Mouse (Mus musculus) stomach, embryonic 14.5 days (tissue): ENCODE results near the gene Gja5. TPM values are rescaled to one million over a fixed set of nuclear protein-coding genes. Genes with fewer than 3 reads are reported as not detected.

Experiments used
- ATAC-seq: fragments of 200-750 bp; cut with Nextera tagmentation; 2 replicates; pipeline ENCODE4 v1.8.0; 2017; ENCODE audit warnings: low read depth, moderate TSS enrichment; ENCODE audit not compliant: insufficient number of reproducible peaks, insufficient read depth, low FRiP score
- H3K27ac ChIP-seq: fragments of 300-500 bp; sonication (generic); 2 replicates; pipeline ENCODE4 v1.5.1; 2014; ENCODE audit warnings: mild to moderate bottlenecking, low read length, moderate library complexity, mixed read lengths
- H3K27me3 ChIP-seq: fragments of 300-500 bp; sonication (generic); 2 replicates; pipeline ENCODE4 v1.6.1; 2014; ENCODE audit warnings: low read length, control low read depth, mixed read lengths; ENCODE audit not compliant: control insufficient read depth, insufficient read depth
- H3K36me3 ChIP-seq: fragments of 300-500 bp; sonication (generic); 2 replicates; pipeline ENCODE4 v1.6.1; 2014; ENCODE audit warnings: mild to moderate bottlenecking, control low read depth, low read length, moderate library complexity, mixed read lengths; ENCODE audit not compliant: control insufficient read depth, insufficient read depth
- H3K4me1 ChIP-seq: fragments of 300-500 bp; sonication (generic); 2 replicates; pipeline ENCODE4 v1.6.1; 2014; ENCODE audit warnings: low read length, control low read depth, mixed read lengths; ENCODE audit not compliant: control insufficient read depth, insufficient read depth
- H3K4me2 ChIP-seq: fragments of 300-500 bp; sonication (generic); replicated peaks from 2 replicates; pipeline ENCODE4 v1.6.1; 2014; ENCODE audit warnings: low read depth, low read length, control low read depth
- H3K4me3 ChIP-seq: fragments of 300-500 bp; sonication (generic); 2 replicates; pipeline ENCODE4 v1.5.1; 2014; ENCODE audit warnings: low read depth, low read length, control low read depth
- H3K9ac ChIP-seq: fragments of 300-500 bp; sonication (generic); replicated peaks from 2 replicates; pipeline ENCODE4 v1.6.1; 2014; ENCODE audit warnings: low read depth, mild to moderate bottlenecking, control low read depth, low read length, moderate library complexity, mixed read lengths
- H3K9me3 ChIP-seq: fragments of 300-500 bp; sonication (generic); 2 replicates; pipeline ENCODE4 v1.6.1; 2016; ENCODE audit warnings: low read depth, low read length, control low read depth; ENCODE audit not compliant: control insufficient read depth
- WGBS: fragments of 180-500 bp; shearing (Covaris S2); extraction: QIAGEN DNeasy Blood & Tissue Kit; methylation state at CpG from one replicate; pipeline ENCODE4 v1.1.7; 2014; 5-methylcytosine and 5-hydroxymethylcytosine counted together
- polyA plus RNA-seq: library from polyadenylated mRNA; unstranded; fragments of >200 nt; fragmentation: Nextera tagmentation; extraction: Ambion mirVana; gene quantifications from 2 replicates; pipeline ENCODE4 v1.2.1, GENCODE M21; 2014

Gene Gja5
- polyA plus RNA-seq, 1 experiment from 2014 or later: 5.1 TPM

DNA sequence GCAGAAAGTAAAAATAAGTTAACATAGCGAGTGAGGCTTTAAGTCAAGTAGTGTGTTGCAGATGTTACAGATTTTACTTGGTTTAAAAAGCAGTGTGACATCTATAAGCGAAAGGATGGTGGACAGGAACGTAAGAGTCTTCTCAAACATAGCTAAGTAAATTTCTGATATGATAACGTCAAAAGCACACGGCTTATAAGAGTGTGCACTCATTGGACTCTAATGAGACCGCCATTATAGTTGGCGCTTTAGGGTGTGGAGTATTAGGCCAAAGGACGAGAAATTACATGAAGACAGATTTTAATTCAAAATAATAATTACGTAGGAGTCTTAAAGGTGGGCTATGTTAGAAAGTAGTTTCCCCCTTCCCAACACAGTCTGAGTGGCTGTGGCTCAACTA, 1.1 kb downstream of the Gja5 start:
- 0 out of 2 replicates have a peak, but pooled peaks cover 4% of the 10 kb centered on the region for H3K4me1 ChIP-seq
- 45% methylated on average over 9 of the region's 9 CpGs for WGBS
- H3K36me3 ChIP-seq: no peaks in the 10 kb centered on the region
- H3K9me3 ChIP-seq: no peaks in the 10 kb centered on the region
- H3K9ac ChIP-seq: peak overlapping the region; percentile 79
- no peak for ATAC-seq
- no peak overlapping the region for H3K27ac ChIP-seq
- H3K4me3 ChIP-seq: peak overlapping the region; percentile 100
- no peaks in the 10 kb centered on the region for H3K27me3 ChIP-seq
- peak overlapping the region; percentile 76 for H3K4me2 ChIP-seq

DNA sequence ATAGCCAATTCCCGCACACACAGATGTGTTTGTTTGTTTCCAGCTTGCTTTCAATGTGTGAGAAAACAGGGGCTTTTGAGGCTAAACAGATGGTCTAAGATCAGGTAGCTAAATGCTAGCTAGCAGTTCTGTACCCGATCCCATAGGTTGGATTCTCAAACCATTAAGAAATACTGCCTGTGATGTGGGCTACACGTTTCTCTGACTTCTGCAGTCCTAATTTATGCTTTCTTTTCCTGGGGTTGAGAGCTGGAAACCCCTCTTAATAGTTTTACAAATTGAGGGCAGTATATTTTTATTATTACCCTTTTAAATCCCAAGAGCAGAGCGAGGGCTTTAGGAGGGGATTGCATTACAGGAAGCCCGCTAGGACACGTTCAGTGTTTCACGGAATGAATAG, 16.5 kb downstream of the Gja5 start:
- no peak overlapping the region for H3K4me2 ChIP-seq
- H3K27ac ChIP-seq: no peak overlapping the region
- H3K4me1 ChIP-seq: no peaks in the 10 kb centered on the region
- WGBS: 68% methylated on average over 7 of the region's 7 CpGs
- H3K9me3 ChIP-seq: no peaks in the 10 kb centered on the region
- no peak for ATAC-seq
- no peak overlapping the region for H3K4me3 ChIP-seq
- no peaks in the 10 kb centered on the region for H3K36me3 ChIP-seq
- H3K9ac ChIP-seq: no peak overlapping the region
- no peaks in the 10 kb centered on the region for H3K27me3 ChIP-seq

DNA sequence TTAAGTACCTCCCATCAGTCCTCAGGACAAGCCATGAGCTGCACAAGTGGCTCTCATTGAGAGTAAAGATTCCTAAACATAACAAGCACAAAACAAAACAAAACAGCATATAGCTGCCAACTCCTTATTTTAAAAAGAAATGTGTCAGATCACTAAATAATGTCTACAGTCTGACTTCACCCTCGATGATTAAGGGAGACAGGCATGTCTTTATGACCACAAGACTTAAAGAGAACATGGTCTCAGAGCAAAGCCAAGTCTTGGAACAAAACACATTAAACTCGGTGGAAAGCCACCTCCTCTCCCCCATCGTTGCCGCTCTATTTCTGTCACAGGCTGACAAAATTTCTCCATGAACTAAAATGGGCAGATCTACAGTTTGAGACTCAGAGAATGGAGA, 20.1 kb downstream of the Gja5 start:
- Histone ChIP-seq H3K4me2 (no peak overlapping the region), H3K4me1 (no peaks in the 10 kb centered on the region), H3K27ac (no peak overlapping the region), H3K36me3 (no peaks in the 10 kb centered on the region), H3K27me3 (no peaks in the 10 kb centered on the region), H3K9ac (no peak overlapping the region), H3K9me3 (no peaks in the 10 kb centered on the region), H3K4me3 (no peak overlapping the region)
- no peak for ATAC-seq
- WGBS: 81% methylated on average over 4 of the region's 4 CpGs

DNA sequence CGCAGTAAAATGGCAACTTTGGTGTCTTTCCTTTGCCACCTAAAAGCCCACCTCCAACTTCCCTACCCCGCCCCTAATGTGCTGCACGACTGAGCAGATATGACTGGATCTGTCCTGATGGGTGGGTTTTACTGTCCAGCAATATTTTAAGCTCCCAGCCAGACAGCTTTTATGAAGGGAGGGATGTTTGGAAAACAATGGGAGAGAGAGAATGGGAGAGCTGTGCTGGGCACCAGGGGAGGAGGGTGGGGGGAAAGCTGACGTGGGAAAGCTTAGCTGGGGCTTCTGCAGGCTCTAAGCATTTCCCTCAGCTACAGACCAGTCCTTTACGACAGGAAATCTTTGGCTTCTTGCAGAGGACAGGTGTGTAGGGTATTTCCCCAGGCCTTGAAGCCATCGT, 21.4 kb downstream of the Gja5 start, which contains the start of gene Gja8:
TSS of gene Gja8 (minus strand) at position 101 of the 400 bp plus-strand sequence.
- WGBS: 66% methylated on average over 6 of the region's 6 CpGs
- Histone ChIP-seq H3K4me1 (no peaks in the 10 kb centered on the region), H3K36me3 (no peaks in the 10 kb centered on the region), H3K9ac (no peak within 1 kb of the TSS), H3K4me2 (no peak within 1 kb of the TSS), H3K4me3 (no peak within 1 kb of the TSS), H3K27me3 (no peaks in the 10 kb centered on the region), H3K27ac (no peak within 1 kb of the TSS), H3K9me3 (no peaks in the 10 kb centered on the region)
- no peak for ATAC-seq

DNA sequence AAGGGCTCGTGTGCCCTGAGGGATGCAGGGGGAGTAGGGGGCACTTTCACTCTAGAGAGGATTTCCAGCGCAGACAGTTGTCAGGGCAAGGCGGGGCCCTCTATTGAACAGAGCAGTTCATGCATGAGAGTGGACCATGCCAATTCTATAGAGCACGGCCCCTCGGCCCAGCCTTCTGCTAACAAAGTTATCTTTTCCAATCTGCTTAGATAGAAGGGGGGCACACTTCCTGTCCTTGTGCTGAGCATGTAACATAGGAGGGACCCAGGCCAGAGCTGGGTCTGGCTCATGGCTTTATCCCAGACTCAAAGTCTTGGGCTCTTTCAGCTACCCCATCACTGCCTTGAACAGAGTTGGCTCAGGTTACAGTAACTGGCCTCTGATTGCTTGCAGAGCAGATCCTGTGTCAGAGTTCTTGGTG, 26.8 kb downstream of the Gja5 start:
- WGBS: 41% methylated on average over 5 of the region's 5 CpGs
- Histone ChIP-seq H3K4me1 (no peaks in the 10 kb centered on the region), H3K4me2 (no peak overlapping the region), H3K4me3 (no peak overlapping the region), H3K36me3 (no peaks in the 10 kb centered on the region), H3K27me3 (no peaks in the 10 kb centered on the region), H3K9ac (no peak overlapping the region), H3K9me3 (no peaks in the 10 kb centered on the region), H3K27ac (no peak overlapping the region)
- no peak for ATAC-seq

DNA sequence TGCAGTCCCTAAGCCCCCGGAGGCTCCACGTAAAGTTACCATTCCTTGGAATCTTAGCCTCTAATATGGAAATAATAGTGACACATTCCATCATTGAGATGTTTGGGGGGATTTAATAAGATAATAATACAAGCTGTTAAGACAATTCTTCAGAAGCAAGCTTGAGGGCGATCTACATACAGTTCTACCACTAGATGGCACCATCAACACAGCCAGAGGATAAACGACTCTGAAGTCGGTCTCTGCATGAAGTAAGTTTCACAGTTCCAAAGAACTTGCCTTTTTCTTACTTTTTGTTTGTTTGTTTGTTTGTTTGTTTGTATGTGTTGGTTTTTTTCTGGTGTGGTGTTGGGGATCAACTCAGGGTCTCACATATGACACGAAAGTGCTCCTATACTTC, 31.7 kb downstream of the Gja5 start:
- H3K27me3 ChIP-seq: no peaks in the 10 kb centered on the region
- no peaks in the 10 kb centered on the region for H3K9me3 ChIP-seq
- ATAC-seq: no peak
- 9% methylated on average over 6 of the region's 6 CpGs for WGBS
- no peaks in the 10 kb centered on the region for H3K4me1 ChIP-seq
- H3K4me2 ChIP-seq: no peak overlapping the region
- H3K27ac ChIP-seq: no peak overlapping the region
- no peak overlapping the region for H3K4me3 ChIP-seq
- H3K36me3 ChIP-seq: no peaks in the 10 kb centered on the region
- no peak overlapping the region for H3K9ac ChIP-seq

DNA sequence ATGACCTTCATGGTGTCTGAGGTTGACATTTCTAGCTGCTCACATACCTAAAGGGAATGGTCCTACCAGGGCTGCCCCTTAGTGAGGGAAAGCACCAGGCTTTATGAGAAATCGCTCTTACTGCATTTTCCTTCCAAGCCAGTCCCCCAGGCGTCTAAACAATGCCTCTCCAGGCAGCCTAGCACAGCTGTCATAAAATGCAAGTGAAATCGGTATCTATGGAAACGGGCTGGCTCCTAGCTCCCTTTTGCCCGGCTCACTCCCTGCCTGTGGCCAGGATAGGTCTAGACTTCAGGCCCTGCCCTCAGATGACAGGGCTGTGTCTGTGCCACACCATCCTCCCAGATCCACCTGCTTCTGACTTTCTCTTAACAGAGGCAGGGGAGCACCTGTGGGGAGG, 33.1 kb downstream of the Gja5 start:
- H3K27me3 ChIP-seq: no peaks in the 10 kb centered on the region
- no peak overlapping the region for H3K27ac ChIP-seq
- no peaks in the 10 kb centered on the region for H3K4me1 ChIP-seq
- 0 out of 2 replicates have a peak, but pooled peaks have one; percentile 57 for ATAC-seq
- H3K36me3 ChIP-seq: no peaks in the 10 kb centered on the region
- WGBS: 23% methylated on average over 5 of the region's 5 CpGs
- no peak overlapping the region for H3K4me2 ChIP-seq
- no peaks in the 10 kb centered on the region for H3K9me3 ChIP-seq
- no peak overlapping the region for H3K4me3 ChIP-seq
- no peak overlapping the region for H3K9ac ChIP-seq

DNA sequence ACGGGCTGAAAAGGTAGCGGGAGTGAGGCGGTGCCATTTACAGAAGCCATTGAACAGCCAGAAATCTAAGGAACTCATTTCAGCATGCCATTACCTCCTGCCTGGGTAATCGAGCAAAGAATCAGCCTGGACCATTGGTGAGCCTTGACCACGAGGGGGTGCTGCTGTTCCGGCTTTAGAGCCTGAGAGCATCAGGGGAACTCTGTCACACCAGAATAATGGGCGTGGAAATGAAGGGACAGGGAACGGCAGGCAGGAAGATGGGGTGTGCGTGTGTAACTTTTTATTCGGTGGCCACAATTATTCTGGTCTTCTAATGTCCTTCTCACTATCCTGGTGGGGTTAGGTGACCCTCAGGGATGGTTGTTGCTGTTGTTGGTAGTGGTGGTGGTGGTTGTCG, 34.2 kb downstream of the Gja5 start:
- Histone ChIP-seq H3K4me2 (peak overlapping the region; percentile 20; the same call in 1 of the 2 replicates), H3K36me3 (no peaks in the 10 kb centered on the region), H3K9ac (no peak overlapping the region), H3K27me3 (no peaks in the 10 kb centered on the region), H3K9me3 (no peaks in the 10 kb centered on the region), H3K4me1 (no peaks in the 10 kb centered on the region), H3K4me3 (no peak overlapping the region), H3K27ac (no peak overlapping the region)
- WGBS: 13% methylated on average over 11 of the region's 11 CpGs
- ATAC-seq: peak; percentile 66; the same call in 1 of the 2 replicates

DNA sequence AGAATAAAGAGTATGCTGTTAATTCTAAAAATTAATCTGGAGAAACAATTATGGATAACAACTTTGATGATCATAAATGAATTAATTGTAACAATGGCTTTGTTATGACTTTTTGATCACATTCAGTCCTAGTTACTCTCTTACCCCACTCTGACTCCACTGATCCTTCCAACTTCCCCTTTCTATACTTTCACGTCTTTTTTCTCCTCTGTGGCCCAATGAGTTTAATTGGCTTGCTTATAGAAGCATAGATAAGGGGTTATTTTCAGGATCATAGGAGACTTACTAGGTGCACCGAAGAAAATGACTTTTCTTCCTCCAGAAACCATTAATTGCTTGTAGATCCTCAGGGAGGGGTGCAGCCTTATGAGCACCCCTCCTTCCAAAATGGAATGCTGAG, 38.2 kb downstream of the Gja5 start:
- 89% methylated on average over 2 of the region's 2 CpGs for WGBS

More for the DNA sequence above, 38.2 kb downstream of the Gja5 start:
- no peak overlapping the region for H3K4me3 ChIP-seq
- H3K4me1 ChIP-seq: no peaks in the 10 kb centered on the region
- no peak overlapping the region for H3K9ac ChIP-seq
- H3K36me3 ChIP-seq: no peaks in the 10 kb centered on the region
- H3K4me2 ChIP-seq: no peak overlapping the region
- H3K27ac ChIP-seq: no peak overlapping the region
- ATAC-seq: no peak
- no peaks in the 10 kb centered on the region for H3K27me3 ChIP-seq
- H3K9me3 ChIP-seq: no peaks in the 10 kb centered on the region
